Mouse (Mus musculus) gonadal fat pad, adult 2 months (tissue): ENCODE data around the gene Tsga8. TPM values are rescaled to one million over a fixed set of nuclear protein-coding genes. Genes with fewer than 3 reads are reported as not detected.

ENCODE experiments used
- DNase-seq: peaks from one replicate; pipeline ENCODE4 v3.0.0-alpha.2; 2012; ENCODE audit warnings: low read depth
- polyA plus RNA-seq: library from polyadenylated mRNA; depleted of rRNA; stranded (reverse); fragments of >200 nt; gene quantifications from 2 replicates; pipeline ENCODE4 v1.2.3, GENCODE M21; 2012; rRNA removed

Gene Tsga8
- 0.23 and 0.34 TPM in 2 replicates for polyA plus RNA-seq

GRCm38 (mm10) chrX:83487598-83487997 lies at the start of gene Tsga8:
Gene Tsga8 (minus strand): TSS chrX:83487924.
- DNase-seq: no peak
